Mouse (Mus musculus): ENCODE data around the gene Zfp652. TPM values are rescaled to one million over a fixed set of nuclear protein-coding genes. Genes with fewer than 3 reads are reported as not detected.

Gene Zfp652
- polyA plus RNA-seq, 1 experiment: 18.2 TPM

DNA sequence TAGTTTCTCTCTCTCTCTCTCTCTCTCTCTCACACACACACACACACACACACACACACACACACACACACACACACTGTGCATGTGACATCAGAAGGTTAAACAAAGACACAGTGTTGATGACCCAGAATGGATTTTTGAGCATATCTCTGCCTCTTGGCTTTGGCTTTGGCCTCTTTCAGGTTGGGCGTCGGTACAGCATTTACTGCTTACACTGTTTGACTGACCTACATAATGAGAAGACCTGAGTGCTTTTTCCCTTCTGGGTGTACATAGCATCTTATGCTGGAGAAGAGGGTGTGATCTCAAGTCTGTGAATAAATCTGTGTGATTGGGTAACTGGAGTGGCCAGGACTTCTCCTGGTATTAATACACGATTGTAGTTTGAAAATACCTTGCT, 6.9 kb downstream of the Zfp652 start:
- H3K4me3 ChIP-seq (ENCODE audit: extremely low read depth, insufficient read depth, insufficient read length): no peak overlapping the region
- DNase-seq (ENCODE audit: low read depth in 1 of 2, low spot score in 2 of 2): no peak
- TF ChIP-seq CTCF (IDR thresholded peaks at IDR 0.05; ENCODE audit: extremely low read depth, insufficient read depth, insufficient read length, insufficient replicate concordance): no peak
- TF ChIP-seq POLR2A (IDR thresholded peaks at IDR 0.05; ENCODE audit: low read depth, low read length): no peak
- no peaks in the 10 kb centered on the region for H3K27me3 ChIP-seq (ENCODE audit: control insufficient read depth, insufficient read depth, low read length)
- H3K4me1 ChIP-seq (ENCODE audit: control insufficient read depth, insufficient read depth, insufficient read length): no peaks in the 10 kb centered on the region; the same call in 1 of the 2 replicates
- no peak overlapping the region for H3K27ac ChIP-seq (ENCODE audit: insufficient read depth, low read length)
- H3K36me3 ChIP-seq (ENCODE audit: control insufficient read depth, insufficient read depth, low read length): no peaks in the 10 kb centered on the region; the same call in 1 of the 2 replicates
- 92% methylated on average over 3 of the region's 3 CpGs for WGBS

- no peak for DNase-seq (ENCODE audit: low read depth in 1 of 2, low spot score in 2 of 2)
- H3K27me3 ChIP-seq (ENCODE audit: control insufficient read depth, insufficient read depth, low read length): no peaks in the 10 kb centered on the region
- WGBS: 95% methylated on average over 5 of the region's 5 CpGs
- peaks cover 2% of the 10 kb centered on the region; the same call in 1 of the 2 replicates for H3K4me1 ChIP-seq (ENCODE audit: control insufficient read depth, insufficient read depth, insufficient read length)
- TF ChIP-seq POLR2A (IDR thresholded peaks at IDR 0.05; ENCODE audit: low read depth, low read length) (no peak), CTCF (IDR thresholded peaks at IDR 0.05; ENCODE audit: extremely low read depth, insufficient read depth, insufficient read length, insufficient replicate concordance) (no peak)
- H3K27ac ChIP-seq (ENCODE audit: insufficient read depth, low read length): no peak within 1 kb of the TSS
- H3K36me3 ChIP-seq (ENCODE audit: control insufficient read depth, insufficient read depth, low read length): no peaks in the 10 kb centered on the region; the same call in 1 of the 2 replicates
- no peak within 1 kb of the TSS for H3K4me3 ChIP-seq (ENCODE audit: extremely low read depth, insufficient read depth, insufficient read length)
Measured at GRCm38 (mm10) chr11:95723287-95723686, 10.8 kb downstream of the Zfp652 start, which contains the start of gene B130006D01Rik. Gene B130006D01Rik, plus strand, starts transcription at chr11:95723587.

DNA sequence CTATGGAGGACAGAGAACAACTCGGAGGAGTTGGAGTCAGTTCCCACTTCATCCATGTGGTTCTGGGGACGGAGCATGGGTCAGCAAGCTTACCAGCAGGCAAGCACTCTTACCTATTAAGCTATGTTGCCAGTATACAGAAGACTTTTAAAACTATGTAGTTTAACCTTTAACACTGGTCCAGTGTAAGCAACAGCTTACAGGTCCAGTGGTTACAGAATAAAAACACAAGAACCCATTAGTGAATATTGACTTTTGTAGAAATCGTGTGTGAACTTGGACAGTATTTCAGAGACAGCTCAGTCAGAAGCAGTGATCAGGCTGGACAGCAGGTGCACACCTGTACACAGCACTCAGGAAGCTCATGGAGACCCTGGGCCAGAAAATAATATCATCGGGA, 12.0 kb downstream of the Zfp652 start:
- Histone ChIP-seq H3K36me3 (ENCODE audit: control insufficient read depth, insufficient read depth, low read length) (no peaks in the 10 kb centered on the region; the same call in 1 of the 2 replicates), H3K4me3 (ENCODE audit: extremely low read depth, insufficient read depth, insufficient read length) (no peak overlapping the region), H3K4me1 (ENCODE audit: control insufficient read depth, insufficient read depth, insufficient read length) (peaks cover 9% of the 10 kb centered on the region; the same call in 1 of the 2 replicates), H3K27me3 (ENCODE audit: control insufficient read depth, insufficient read depth, low read length) (no peaks in the 10 kb centered on the region), H3K27ac (ENCODE audit: insufficient read depth, low read length) (no peak overlapping the region)
- no peak for DNase-seq (ENCODE audit: low read depth in 1 of 2, low spot score in 2 of 2)
- 97% methylated on average over 4 of the region's 4 CpGs for WGBS
- no peak for TF ChIP-seq CTCF (IDR thresholded peaks at IDR 0.05; ENCODE audit: extremely low read depth, insufficient read depth, insufficient read length, insufficient replicate concordance)
- no peak for TF ChIP-seq POLR2A (IDR thresholded peaks at IDR 0.05; ENCODE audit: low read depth, low read length)

DNA sequence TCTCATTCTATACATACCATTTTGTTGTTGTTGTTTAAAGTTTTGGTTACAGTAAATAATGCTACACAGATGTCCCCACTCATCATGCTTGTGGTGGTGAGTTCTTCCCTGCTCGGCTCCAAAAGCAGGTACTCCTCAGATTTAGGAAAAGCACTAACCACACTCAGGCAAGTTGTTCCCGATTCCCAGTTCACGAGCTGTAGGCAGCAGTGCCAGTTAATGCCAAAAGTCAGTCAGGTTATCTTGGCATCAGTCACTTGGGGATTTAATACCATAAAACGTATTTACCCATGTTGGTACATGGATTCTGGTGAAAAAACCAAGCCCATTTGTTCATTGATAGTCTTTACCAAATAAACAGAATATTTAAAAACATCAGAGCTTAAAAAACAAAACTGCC, 13.7 kb downstream of the Zfp652 start:
- Histone ChIP-seq H3K27ac (ENCODE audit: insufficient read depth, low read length) (no peak overlapping the region), H3K4me3 (ENCODE audit: extremely low read depth, insufficient read depth, insufficient read length) (no peak overlapping the region), H3K27me3 (ENCODE audit: control insufficient read depth, insufficient read depth, low read length) (no peaks in the 10 kb centered on the region), H3K36me3 (ENCODE audit: control insufficient read depth, insufficient read depth, low read length) (no peaks in the 10 kb centered on the region; the same call in 1 of the 2 replicates), H3K4me1 (ENCODE audit: control insufficient read depth, insufficient read depth, insufficient read length) (peaks cover 10% of the 10 kb centered on the region; the same call in 1 of the 2 replicates)
- DNase-seq (ENCODE audit: low read depth in 1 of 2, low spot score in 2 of 2): no peak
- TF ChIP-seq POLR2A (IDR thresholded peaks at IDR 0.05; ENCODE audit: low read depth, low read length) (no peak), CTCF (IDR thresholded peaks at IDR 0.05; ENCODE audit: extremely low read depth, insufficient read depth, insufficient read length, insufficient replicate concordance) (no peak)
- WGBS: 85% methylated on average over 4 of the region's 4 CpGs

DNA sequence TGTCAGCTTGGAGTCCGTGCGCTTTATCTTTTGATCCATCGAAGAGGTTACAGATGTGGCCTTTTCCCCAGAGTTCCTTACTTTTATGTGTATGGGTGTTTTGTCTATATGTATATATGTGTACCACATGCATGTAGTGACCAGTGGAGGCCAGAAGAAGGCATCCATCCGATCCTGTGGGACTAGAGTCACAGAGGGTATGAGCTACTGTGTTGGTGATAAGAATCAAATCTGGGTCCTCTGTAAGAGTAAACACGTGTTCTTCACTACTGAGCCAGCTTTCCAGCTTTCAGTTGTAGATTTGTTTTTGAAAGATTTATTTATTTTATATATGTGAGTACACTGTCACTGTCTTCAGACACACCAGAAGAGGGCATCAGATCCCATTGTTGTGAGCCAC, 15.5 kb downstream of the Zfp652 start:
- Histone ChIP-seq H3K36me3 (ENCODE audit: control insufficient read depth, insufficient read depth, low read length) (no peaks in the 10 kb centered on the region), H3K27me3 (ENCODE audit: control insufficient read depth, insufficient read depth, low read length) (no peaks in the 10 kb centered on the region), H3K4me3 (ENCODE audit: extremely low read depth, insufficient read depth, insufficient read length) (no peak overlapping the region), H3K4me1 (ENCODE audit: control insufficient read depth, insufficient read depth, insufficient read length) (peaks cover 10% of the 10 kb centered on the region; the same call in 1 of the 2 replicates), H3K27ac (ENCODE audit: insufficient read depth, low read length) (no peak overlapping the region)
- WGBS: 85% methylated on average over 5 of the region's 5 CpGs
- no peak for DNase-seq (ENCODE audit: low read depth in 1 of 2, low spot score in 2 of 2)
- no peak for TF ChIP-seq POLR2A (IDR thresholded peaks at IDR 0.05; ENCODE audit: low read depth, low read length)
- TF ChIP-seq CTCF (IDR thresholded peaks at IDR 0.05; ENCODE audit: extremely low read depth, insufficient read depth, insufficient read length, insufficient replicate concordance): no peak

GRCm38 (mm10) chr11:95728916-95729907, 16.7 kb downstream of the Zfp652 start:
- DNase-seq (ENCODE audit: low read depth in 1 of 2, low spot score in 2 of 2): peak in 1 of 2 experiments; percentile 12
- TF ChIP-seq POLR2A (IDR thresholded peaks at IDR 0.05; ENCODE audit: low read depth, low read length): no peak
- no peak for TF ChIP-seq CTCF (IDR thresholded peaks at IDR 0.05; ENCODE audit: extremely low read depth, insufficient read depth, insufficient read length, insufficient replicate concordance)
- WGBS: 69% methylated on average over 12 of the region's 12 CpGs
- H3K27me3 ChIP-seq (ENCODE audit: control insufficient read depth, insufficient read depth, low read length): no peaks in the 10 kb centered on the region
- no peak overlapping the region for H3K27ac ChIP-seq (ENCODE audit: insufficient read depth, low read length)
- peaks cover 10% of the 10 kb centered on the region; the same call in 1 of the 2 replicates for H3K4me1 ChIP-seq (ENCODE audit: control insufficient read depth, insufficient read depth, insufficient read length)
- H3K4me3 ChIP-seq (ENCODE audit: extremely low read depth, insufficient read depth, insufficient read length): 0 out of 2 replicates have a peak overlapping the region, but pooled peaks have one; percentile 13
- no peaks in the 10 kb centered on the region for H3K36me3 ChIP-seq (ENCODE audit: control insufficient read depth, insufficient read depth, low read length)
